In genomic region chr13:97774740-97775425, GRCm38 (mm10) we compare ENCODE assay signal across 9 mouse cellular contexts. TPM values are rescaled to one million over a fixed set of nuclear protein-coding genes. Genes with fewer than 3 reads are reported as not detected.
DNase-seq lines count a peak whose midpoint lies in the region; ATAC-seq and TF ChIP-seq lines count a peak whose summit lies in the region.
"Had no signal": no experiment of that assay in that cellular context is flagged by ENCODE, and none has a peak within 500 bp of the region (broad histone marks: within the 10 kb centered on the region; RNA-seq: fewer than 3 reads in every experiment).

No protein-coding gene starts in this region.

- peaks cover 12% of the 10 kb centered on the region for H3K4me1 ChIP-seq in forebrain, embryonic 13.5 days
- peaks cover 9% of the 10 kb centered on the region; the same call in 1 of the 2 replicates for H3K4me1 ChIP-seq in limb, embryonic 14.5 days (ENCODE audit: control insufficient read depth, insufficient read depth, low read length)
- H3K4me1 ChIP-seq in intestine, embryonic 16.5 days (ENCODE audit: control insufficient read depth, insufficient read depth, low read length), result peaks cover 8% of the 10 kb centered on the region; the same call in 1 of the 2 replicates

- 53% methylated on average over 10 of the region's 10 CpGs for WGBS in forebrain, embryonic 13.5 days
- 70% methylated on average over 10 of the region's 10 CpGs for WGBS in limb, embryonic 14.5 days
- 67% methylated on average over 10 of the region's 10 CpGs for WGBS in intestine, embryonic 16.5 days

- H3K27me3 ChIP-seq in forebrain, embryonic 13.5 days, result no peaks in the 10 kb centered on the region
- no peaks in the 10 kb centered on the region for H3K27me3 ChIP-seq in limb, embryonic 14.5 days (ENCODE audit: control insufficient read depth, insufficient read depth, low read length)
- H3K27me3 ChIP-seq in intestine, embryonic 16.5 days (replicated peaks; ENCODE audit: control insufficient read depth, insufficient read depth, low read length), result no peaks in the 10 kb centered on the region
- H3K27me3 ChIP-seq: heart, embryonic 15.5 days had no signal

- peak; percentile 26 for DNase-seq in ovary, postnatal 36 days (ENCODE audit: low spot score)
- DNase-seq in ovary, postnatal 10 days (ENCODE audit: low spot score), result no peak
- peak; percentile 71 to 75 for DNase-seq in heart, postnatal 36 days
- peak; percentile 75 for DNase-seq in limb, embryonic 14.5 days (ENCODE audit: low spot score)
- peak; percentile 70 to 72 for DNase-seq in right cerebral cortex, postnatal 10 days (ENCODE audit: low spot score in 2 of 2)
- no peak for DNase-seq in thymus, postnatal 36 days

- H3K9me3 ChIP-seq in forebrain, embryonic 13.5 days (replicated peaks), result peaks cover 6% of the 10 kb centered on the region; the same call in 1 of the 2 replicates
- H3K9me3 ChIP-seq in limb, embryonic 14.5 days (ENCODE audit: control insufficient read depth, low read length), result no peaks in the 10 kb centered on the region
- H3K9me3 ChIP-seq in intestine, embryonic 16.5 days (ENCODE audit: control insufficient read depth, low read length), result no peaks in the 10 kb centered on the region
- H3K9me3 ChIP-seq: heart, embryonic 15.5 days had no signal

- intact Hi-C loops in heart, postnatal 36 days (cut with DNase I), result loop anchor here (5.0 kb wide), 1 partner anchor 533 kb away; the partner anchor contains the start of gene Enc1

- H3K36me3 ChIP-seq in forebrain, embryonic 13.5 days (ENCODE audit: poor library complexity, severe bottlenecking), result no peaks in the 10 kb centered on the region
- no peaks in the 10 kb centered on the region for H3K36me3 ChIP-seq in limb, embryonic 14.5 days (ENCODE audit: control insufficient read depth, insufficient read depth, low read length)
- H3K36me3 ChIP-seq in intestine, embryonic 16.5 days (ENCODE audit: control insufficient read depth, insufficient read depth, low read length), result no peaks in the 10 kb centered on the region
- H3K36me3 ChIP-seq: heart, embryonic 15.5 days had no signal

- no peak overlapping the region for H3K9ac ChIP-seq in forebrain, embryonic 13.5 days
- no peak overlapping the region for H3K9ac ChIP-seq in limb, embryonic 14.5 days (ENCODE audit: low read depth, low read length, severe bottlenecking)
- no peak overlapping the region for H3K9ac ChIP-seq in intestine, embryonic 16.5 days (ENCODE audit: low read depth, low read length)
- H3K9ac ChIP-seq: heart, embryonic 15.5 days had no signal

- no peak overlapping the region for H3K4me3 ChIP-seq in forebrain, embryonic 13.5 days
- H3K4me3 ChIP-seq in limb, embryonic 14.5 days (replicated peaks; ENCODE audit: low read length), result no peak overlapping the region
- no peak overlapping the region for H3K4me3 ChIP-seq in intestine, embryonic 16.5 days (ENCODE audit: low read length)
- H3K4me3 ChIP-seq: heart, embryonic 15.5 days had no signal

- peak; percentile 87 for ATAC-seq in forebrain, embryonic 13.5 days
- ATAC-seq in limb, embryonic 14.5 days (ENCODE audit: low FRiP score, low read depth), result peak; percentile 87
- no peak for ATAC-seq in intestine, embryonic 16.5 days

- peak overlapping the region; percentile 57 for H3K27ac ChIP-seq in forebrain, embryonic 13.5 days
- H3K27ac ChIP-seq in limb, embryonic 14.5 days (replicated peaks; ENCODE audit: low read depth, low read length), result no peak overlapping the region
- H3K27ac ChIP-seq in intestine, embryonic 16.5 days (ENCODE audit: low read length), result no peak overlapping the region; the same call in 1 of the 2 replicates
- H3K27ac ChIP-seq: heart, embryonic 15.5 days had no signal

- no peak overlapping the region for H3K4me2 ChIP-seq in forebrain, embryonic 13.5 days
- no peak overlapping the region for H3K4me2 ChIP-seq in limb, embryonic 14.5 days (replicated peaks; ENCODE audit: low read depth, low read length, severe bottlenecking)
- no peak overlapping the region for H3K4me2 ChIP-seq in intestine, embryonic 16.5 days (ENCODE audit: low read depth, low read length)
- H3K4me2 ChIP-seq: heart, embryonic 15.5 days had no signal

- TF ChIP-seq POLR2A in limb, embryonic 14.5 days (IDR thresholded peaks at IDR 0.05; ENCODE audit: borderline replicate concordance, extremely low read depth, insufficient read depth, insufficient read length), result no peak

RNA-seq across cellular contexts. Expression of gene Gm10260, which starts 14.5 kb away (rescaled TPM):
- 2.2 and 3.4 TPM in 2 replicates for polyA plus RNA-seq in forebrain, embryonic 13.5 days (2015; fragmentation: Nextera tagmentation; extraction: Ambion mirVana)
- 100 to 1,000 TPM; 106 to 108 TPM for total RNA-seq in heart, postnatal 36 days (2021)
- 3.0 and 3.9 TPM in 2 replicates for polyA plus RNA-seq in limb, embryonic 14.5 days (2012; rRNA removed)
- 3.4 and 6.3 TPM in 2 replicates for polyA plus RNA-seq in limb, embryonic 14.5 days (2014; fragmentation: Nextera tagmentation; extraction: Ambion mirVana)
- 4.0 and 5.2 TPM in 2 replicates for polyA plus RNA-seq in intestine, embryonic 16.5 days (2015; fragmentation: Nextera tagmentation; extraction: Ambion mirVana)

Comparison
In these comparisons a context has a peak if more than half of its experiments do, and no peak if none do; other contexts are left out.
1. DNase-seq: peak in ovary, postnatal 36 days (single experiment), heart, postnatal 36 days (2 of 2), limb, embryonic 14.5 days (single experiment) and right cerebral cortex, postnatal 10 days (2 of 2); none in ovary, postnatal 10 days (single experiment) and thymus, postnatal 36 days (0 of 2).